ENCODE assay signal across 35 mouse cellular contexts in genomic region chr8:92195635-92196034, GRCm38 (mm10).
"Had no signal": no experiment of that assay in that cellular context is flagged by ENCODE, and none has a peak within 500 bp of the region (broad histone marks: within the 10 kb centered on the region; RNA-seq: fewer than 3 reads in every experiment).

No protein-coding gene starts in this region.

- H3K27ac ChIP-seq: heart, embryonic 13.5 days; heart, embryonic 15.5 days; hindbrain, embryonic 10.5 days; hindbrain, embryonic 12.5 days; hindbrain, embryonic 13.5 days; hindbrain, embryonic 14.5 days; hindbrain, embryonic 15.5 days; hindbrain, postnatal 0 days; intestine, embryonic 15.5 days; kidney, embryonic 15.5 days; kidney, postnatal 0 days; layer of hippocampus, adult 2 months; left cerebral cortex, adult 2 months had no signal

- H3K4me3 ChIP-seq: heart, embryonic 12.5 days; heart, embryonic 13.5 days; heart, embryonic 15.5 days; hindbrain, embryonic 10.5 days; hindbrain, embryonic 12.5 days; hindbrain, embryonic 13.5 days; hindbrain, embryonic 15.5 days; intestine, embryonic 15.5 days; kidney, embryonic 15.5 days; layer of hippocampus, adult 2 months; left cerebral cortex, adult 2 months had no signal

- H3K9ac ChIP-seq: heart, embryonic 12.5 days; heart, embryonic 13.5 days; heart, embryonic 15.5 days; hindbrain, embryonic 12.5 days; hindbrain, embryonic 13.5 days; hindbrain, embryonic 14.5 days; hindbrain, embryonic 15.5 days; intestine, embryonic 15.5 days; kidney, embryonic 15.5 days had no signal

- H3K4me1 ChIP-seq: heart, embryonic 12.5 days; heart, embryonic 13.5 days; heart, embryonic 15.5 days; hindbrain, embryonic 12.5 days; hindbrain, embryonic 13.5 days; hindbrain, embryonic 15.5 days; intestine, embryonic 15.5 days; kidney, embryonic 15.5 days had no signal

- ATAC-seq: hindbrain, embryonic 16.5 days; hindbrain, postnatal 0 days; inflammation-experienced regulatory T-cells, adult 6 months; intestine, embryonic 15.5 days; intestine, embryonic 16.5 days; intestine, postnatal 0 days had no signal

- H3K9me3 ChIP-seq: heart, embryonic 12.5 days; heart, embryonic 13.5 days; heart, embryonic 15.5 days; hindbrain, embryonic 10.5 days; hindbrain, embryonic 12.5 days; hindbrain, embryonic 13.5 days; hindbrain, embryonic 15.5 days; intestine, embryonic 15.5 days; kidney, embryonic 15.5 days had no signal

- H3K27me3 ChIP-seq: heart, embryonic 12.5 days; heart, embryonic 15.5 days; hindbrain, embryonic 12.5 days; hindbrain, embryonic 15.5 days; intestine, embryonic 15.5 days; kidney, embryonic 15.5 days had no signal

- H3K36me3 ChIP-seq: heart, embryonic 12.5 days; heart, embryonic 13.5 days; heart, embryonic 15.5 days; hindbrain, embryonic 10.5 days; hindbrain, embryonic 12.5 days; hindbrain, embryonic 13.5 days; hindbrain, embryonic 15.5 days; intestine, embryonic 15.5 days; kidney, embryonic 15.5 days had no signal

- DNase-seq: heart, postnatal 10 days; heart, postnatal 14 days; heart, postnatal 36 days; heart, postnatal 4 days; kidney, adult 11 months; kidney, adult 18-20 months; kidney, adult 2 months; kidney, adult 8-10 months; kidney, adult 9 months; kidney, postnatal 10 days; kidney, postnatal 14 days; kidney, postnatal 25 days; kidney, postnatal 36 days; kidney, postnatal 4 days; layer of hippocampus, adult 9-11 months; layer of hippocampus, postnatal 36 days had no signal

- H3K4me2 ChIP-seq: heart, embryonic 11.5 days; heart, embryonic 12.5 days; heart, embryonic 13.5 days; heart, embryonic 15.5 days; hindbrain, embryonic 12.5 days; hindbrain, embryonic 13.5 days; hindbrain, embryonic 14.5 days; hindbrain, embryonic 15.5 days; intestine, embryonic 15.5 days; kidney, embryonic 15.5 days had no signal
